Mouse (Mus musculus) ovary, postnatal 10 days (tissue): ENCODE results near the gene Herc2.

Experiments used
- DNase-seq: peaks from one replicate; pipeline ENCODE4 v3.0.0; 2022; ENCODE audit warnings: low spot score

Gene Herc2

GRCm38 (mm10) chr7:56201483-56202218 lies 151.7 kb downstream of the Herc2 start:
- DNase-seq = no peak

- no peak for DNase-seq
Observed at GRCm38 (mm10) chr7:56202843-56203242, 152.8 kb downstream of the Herc2 start.

GRCm38 (mm10) chr7:56203286-56203685 lies 153.3 kb downstream of the Herc2 start:
- no peak for DNase-seq

- no peak for DNase-seq
Observed at GRCm38 (mm10) chr7:56204877-56205276, 154.9 kb downstream of the Herc2 start.

GRCm38 (mm10) chr7:56220811-56221210 lies 170.8 kb downstream of the Herc2 start:
- no peak for DNase-seq

- DNase-seq = no peak
Observed at GRCm38 (mm10) chr7:56235794-56236423, 185.9 kb downstream of the Herc2 start.

GRCm38 (mm10) chr7:56236617-56237016 lies 186.6 kb downstream of the Herc2 start:
- no peak for DNase-seq

- no peak for DNase-seq
Observed at GRCm38 (mm10) chr7:56239543-56239942, 189.5 kb downstream of the Herc2 start, which contains the start of gene Oca2. Gene Oca2, plus strand, starts transcription at chr7:56239760.

GRCm38 (mm10) chr7:56254568-56254967 lies 204.6 kb downstream of the Herc2 start:
- no peak for DNase-seq

- no peak for DNase-seq
Observed at GRCm38 (mm10) chr7:56257875-56258441, 208.0 kb downstream of the Herc2 start.

- no peak for DNase-seq
Observed at GRCm38 (mm10) chr7:56277506-56277905, 227.5 kb downstream of the Herc2 start.
